Mouse (Mus musculus) liver, adult 2 months (tissue): ENCODE data around the gene Nphp4. TPM values are rescaled to one million over a fixed set of nuclear protein-coding genes. Genes with fewer than 3 reads are reported as not detected.

ENCODE experiments used
- DNase-seq: peaks from one replicate; pipeline ENCODE4 v3.0.0-alpha.2; 2011; ENCODE audit warnings: low read depth, low spot score; ENCODE audit errors: extremely low read depth
- H3K27ac ChIP-seq: fragments of 200-500 bp; replicated peaks from 2 replicates; pipeline ENCODE4 v1.5.1; 2012; ENCODE audit warnings: low read depth, mild to moderate bottlenecking, control low read depth, inconsistent platforms, low read length; ENCODE audit not compliant: insufficient read depth
- H3K27me3 ChIP-seq: fragments of 200-500 bp; 2 replicates; pipeline ENCODE4 v1.6.1; 2012; ENCODE audit warnings: mild to moderate bottlenecking, moderate library complexity, low read length, inconsistent platforms; ENCODE audit not compliant: control insufficient read depth, insufficient read depth
- H3K36me3 ChIP-seq: fragments of 200-500 bp; 2 replicates; pipeline ENCODE4 v1.6.1; 2012; ENCODE audit warnings: low read length, inconsistent platforms; ENCODE audit not compliant: control insufficient read depth, insufficient read depth
- H3K4me1 ChIP-seq: fragments of 200-500 bp; 2 replicates; pipeline ENCODE4 v1.6.1; 2011; ENCODE audit warnings: low read length; ENCODE audit not compliant: control insufficient read depth, insufficient read depth
- H3K4me3 ChIP-seq: fragments of 200-500 bp; 2 replicates; pipeline ENCODE4 v1.5.1; 2011; ENCODE audit warnings: low read depth, mild to moderate bottlenecking, control low read depth, low read length, moderate library complexity; ENCODE audit not compliant: insufficient read depth
- H3K79me2 ChIP-seq: fragments of 200-500 bp; 2 replicates; pipeline ENCODE4 v1.6.1; 2012; ENCODE audit warnings: inconsistent platforms, mild to moderate bottlenecking, low read length, moderate library complexity; ENCODE audit not compliant: control insufficient read depth, insufficient read depth
- H3K9ac ChIP-seq: fragments of 200-500 bp; 2 replicates; pipeline ENCODE4 v1.6.1; 2012; ENCODE audit warnings: low read depth, mild to moderate bottlenecking, control low read depth, inconsistent platforms, low read length
- CTCF ChIP-seq: fragments of 200-500 bp; IDR thresholded peaks from 2 replicates; pipeline ENCODE4 v1.5.1; 2011; ENCODE audit warnings: low read depth, low read length, control low read depth
- POLR2A ChIP-seq: fragments of 200-500 bp; IDR thresholded peaks from 2 replicates; pipeline ENCODE4 v1.6.1; 2011; ENCODE audit warnings: low read length, control low read depth; ENCODE audit not compliant: insufficient read depth; ENCODE audit errors: extremely low read depth
- WGBS: fragments of 180-500 bp; shearing (Covaris S2); methylation state at CpG from one replicate; pipeline ENCODE4 v1.1.7; 2018; 5-methylcytosine and 5-hydroxymethylcytosine counted together
- polyA plus RNA-seq: library from polyadenylated mRNA; depleted of rRNA; stranded (reverse); fragments of >200 nt; gene quantifications from 2 replicates; pipeline ENCODE4 v1.2.3, GENCODE M21; 2012
- total RNA-seq: library from RNA; depleted of rRNA; stranded (reverse); fragments of >200 nt; gene quantifications from 2 replicates; pipeline ENCODE4 v1.2.3, GENCODE M21; 2014

The Nphp4 gene
- total and polyA plus RNA-seq, 2 experiments: 0.04 TPM; not detected in 1

DNA sequence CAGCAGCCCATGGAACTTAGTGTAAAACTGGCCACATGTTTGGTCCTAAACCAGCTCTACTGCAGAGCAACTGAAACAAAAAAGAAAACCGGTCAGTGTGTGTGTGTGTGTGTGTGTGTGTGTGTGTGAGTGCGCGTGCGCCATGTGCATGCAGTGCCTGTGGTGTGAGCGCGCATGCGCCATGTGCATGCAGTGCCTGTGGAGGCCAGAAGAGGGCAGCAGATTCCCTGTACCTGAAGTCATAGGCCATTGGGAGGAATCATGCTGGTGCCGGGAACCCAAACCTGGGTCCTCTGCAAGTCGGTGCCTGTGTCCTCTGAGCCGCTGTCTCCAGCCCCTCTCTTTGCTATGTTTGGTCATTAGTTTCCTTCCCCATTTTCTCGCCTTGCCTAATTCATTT, 65.9 kb downstream of the Nphp4 start:
- Histone ChIP-seq H3K79me2 (no peaks in the 10 kb centered on the region), H3K27me3 (no peaks in the 10 kb centered on the region), H3K36me3 (no peaks in the 10 kb centered on the region), H3K4me3 (no peak overlapping the region), H3K9ac (no peak overlapping the region), H3K4me1 (no peaks in the 10 kb centered on the region), H3K27ac (no peak overlapping the region)
- DNase-seq: no peak
- TF ChIP-seq CTCF: no peak
- no peak for TF ChIP-seq POLR2A
- 97% methylated on average over 11 of the region's 11 CpGs for WGBS

DNA sequence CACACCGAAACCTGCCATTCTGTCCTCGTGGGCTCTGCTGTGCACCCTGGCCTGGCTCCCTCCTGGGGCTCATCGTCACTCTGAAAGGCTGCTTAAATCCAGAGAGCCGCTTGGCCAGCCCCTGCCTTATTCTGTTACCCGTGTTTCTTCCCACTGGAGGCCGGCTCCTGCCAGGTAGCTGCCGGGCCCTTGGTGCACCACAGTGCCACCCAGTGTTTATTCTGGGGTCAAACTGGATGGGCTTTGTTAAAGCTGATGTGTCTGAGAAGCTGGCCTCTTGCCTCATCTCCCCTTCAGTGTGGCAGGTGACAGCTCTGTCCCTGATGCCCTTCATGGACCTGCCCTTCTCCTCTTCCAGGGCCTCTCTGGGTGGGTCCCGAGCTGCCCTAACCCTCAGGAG, 70.0 kb downstream of the Nphp4 start:
- WGBS: 64% methylated on average over 8 of the region's 8 CpGs
- Histone ChIP-seq H3K36me3 (no peaks in the 10 kb centered on the region), H3K4me3 (no peak overlapping the region), H3K27ac (no peak overlapping the region), H3K79me2 (no peaks in the 10 kb centered on the region), H3K27me3 (no peaks in the 10 kb centered on the region), H3K4me1 (no peaks in the 10 kb centered on the region), H3K9ac (no peak overlapping the region)
- no peak for TF ChIP-seq CTCF
- no peak for TF ChIP-seq POLR2A
- DNase-seq: no peak

DNA sequence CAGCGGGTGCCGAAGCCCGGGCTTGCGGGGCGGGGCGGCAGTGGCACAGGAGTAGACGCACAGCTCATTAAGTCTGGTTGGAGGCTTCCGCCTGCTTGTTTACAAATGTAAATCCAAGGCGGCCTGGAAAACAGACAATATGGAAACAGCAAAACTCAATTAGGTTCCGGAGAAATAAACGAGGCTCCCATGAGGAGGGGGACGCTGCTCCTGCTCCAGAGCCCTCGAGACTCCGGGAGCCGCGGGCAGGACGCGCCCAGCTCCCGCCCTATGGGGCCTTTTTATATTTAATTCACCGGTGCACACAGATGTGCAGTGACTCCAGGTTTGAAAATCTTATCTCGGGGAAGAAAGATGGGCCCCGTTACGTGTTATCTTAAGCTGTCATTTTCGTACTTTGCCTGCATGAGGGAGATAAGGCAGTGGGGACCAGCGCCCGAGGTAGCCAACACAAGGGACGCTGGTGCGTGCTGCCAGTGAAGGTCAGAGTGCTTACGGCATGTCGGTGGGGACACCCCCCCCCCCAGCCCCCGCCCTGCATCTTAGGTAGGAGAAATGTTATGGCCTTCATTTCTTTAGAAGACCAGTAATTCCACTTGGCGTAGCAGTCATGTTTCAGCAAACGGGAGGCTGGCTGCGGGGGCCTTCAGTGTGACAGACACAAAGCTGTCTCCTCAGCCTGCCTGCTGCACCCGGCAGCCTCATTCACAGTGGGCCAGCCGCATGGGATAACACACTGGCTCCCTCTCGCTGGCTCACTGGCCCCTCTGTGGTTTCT, 71.6 kb downstream of the Nphp4 start:
- Histone ChIP-seq H3K27me3 (no peaks in the 10 kb centered on the region), H3K9ac (no peak overlapping the region), H3K27ac (no peak overlapping the region), H3K79me2 (no peaks in the 10 kb centered on the region), H3K4me1 (no peaks in the 10 kb centered on the region), H3K4me3 (no peak overlapping the region), H3K36me3 (no peaks in the 10 kb centered on the region)
- TF ChIP-seq CTCF (no peak), POLR2A (no peak)
- DNase-seq: no peak
- WGBS: 54% methylated on average over 37 of the region's 37 CpGs

DNA sequence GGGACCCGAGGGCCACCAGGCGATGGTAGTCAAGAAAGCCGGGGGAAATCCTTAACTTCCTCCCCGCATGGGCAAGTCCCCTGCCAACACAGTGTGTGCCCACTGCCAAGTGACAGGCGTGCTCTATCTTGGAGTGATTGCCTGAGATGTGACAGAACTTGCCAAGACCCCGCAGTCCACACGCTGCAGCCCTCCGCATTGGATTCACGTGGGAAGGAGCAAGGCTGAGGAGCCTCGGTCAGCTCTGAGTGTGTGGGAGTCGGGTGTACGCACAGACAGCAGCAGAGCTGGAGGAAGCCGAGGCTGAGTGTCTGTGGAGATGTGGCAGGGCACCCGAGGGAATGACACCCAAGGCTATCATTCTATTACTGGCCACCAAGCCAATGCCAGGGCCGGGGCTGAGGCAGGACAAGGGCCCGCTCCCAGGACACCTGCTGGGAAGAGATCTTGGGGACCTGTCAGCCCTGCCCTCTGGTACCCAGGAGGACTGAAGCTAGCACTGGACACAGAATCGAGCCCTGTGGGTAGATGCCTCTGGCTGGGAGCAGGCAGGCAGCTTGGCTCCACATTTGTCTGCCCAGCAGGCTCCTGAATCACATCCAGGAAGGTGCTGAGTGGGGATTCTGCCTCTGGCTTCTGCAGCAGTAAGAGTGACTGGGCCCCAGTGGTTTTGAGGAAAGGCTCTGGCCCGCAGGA, 73.1 kb downstream of the Nphp4 start:
- no peak for DNase-seq
- H3K27ac ChIP-seq: no peak overlapping the region
- 90% methylated on average over 18 of the region's 18 CpGs for WGBS
- no peaks in the 10 kb centered on the region for H3K4me1 ChIP-seq
- H3K79me2 ChIP-seq: no peaks in the 10 kb centered on the region
- H3K4me3 ChIP-seq: no peak overlapping the region
- no peak for TF ChIP-seq CTCF
- no peak for TF ChIP-seq POLR2A
- no peaks in the 10 kb centered on the region for H3K27me3 ChIP-seq
- H3K36me3 ChIP-seq: no peaks in the 10 kb centered on the region
- H3K9ac ChIP-seq: no peak overlapping the region

DNA sequence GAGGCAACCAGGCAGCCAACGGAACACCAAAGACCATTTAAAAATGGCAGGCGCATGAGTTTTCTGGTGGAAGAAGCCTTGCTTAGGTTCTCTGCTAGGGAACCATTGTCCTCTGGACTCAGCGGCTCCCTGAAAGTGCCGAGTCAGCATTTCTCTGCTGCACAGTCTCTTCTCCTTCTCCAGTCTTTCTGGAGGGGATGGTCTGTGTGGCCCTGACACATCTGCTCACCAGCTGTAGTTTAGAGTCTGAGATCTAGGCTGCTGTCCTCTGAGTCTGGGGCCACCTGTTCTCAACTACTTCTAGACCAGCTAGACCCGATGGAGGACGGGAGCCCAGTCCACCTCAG, 73.7 kb downstream of the Nphp4 start:
- H3K27me3 ChIP-seq: no peaks in the 10 kb centered on the region
- DNase-seq: no peak
- no peak overlapping the region for H3K27ac ChIP-seq
- TF ChIP-seq CTCF: no peak
- no peak for TF ChIP-seq POLR2A
- H3K36me3 ChIP-seq: no peaks in the 10 kb centered on the region
- no peaks in the 10 kb centered on the region for H3K4me1 ChIP-seq
- no peaks in the 10 kb centered on the region for H3K79me2 ChIP-seq
- no peak overlapping the region for H3K9ac ChIP-seq
- H3K4me3 ChIP-seq: no peak overlapping the region
- 94% methylated on average over 6 of the region's 6 CpGs for WGBS

DNA sequence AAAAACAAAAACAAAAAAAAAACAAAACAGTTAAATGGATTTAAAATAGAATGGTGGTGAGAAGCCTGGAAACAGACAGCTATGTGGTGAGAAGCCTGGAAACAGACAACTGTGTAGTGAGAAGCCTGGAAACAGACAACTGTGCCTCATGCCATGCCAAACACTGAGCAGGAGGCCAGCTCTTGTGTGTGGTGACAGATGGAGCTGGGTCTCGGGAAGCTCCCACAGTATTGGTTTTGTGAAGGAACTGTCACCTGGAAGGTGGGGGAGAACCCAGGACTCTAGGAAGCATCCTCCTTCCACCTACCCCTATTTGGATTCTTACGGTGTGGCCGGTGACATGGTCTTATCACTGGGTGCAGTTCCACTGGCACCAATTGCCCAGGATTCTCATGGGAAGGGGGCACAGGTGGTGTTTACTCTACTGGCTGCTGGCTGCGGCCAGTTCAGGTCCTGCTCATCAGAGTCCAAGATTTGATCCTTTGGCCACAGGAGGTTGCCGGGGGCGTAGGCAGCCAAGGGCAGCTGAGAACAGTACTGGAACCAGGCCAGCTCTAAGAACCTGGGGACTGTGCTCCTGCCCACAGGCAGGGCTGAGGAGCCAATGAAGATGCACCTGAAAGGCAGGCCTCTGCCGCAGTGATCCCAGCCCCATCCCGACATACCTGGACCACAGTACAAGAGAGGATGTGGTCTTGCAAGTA, 77.2 kb downstream of the Nphp4 start:
- Histone ChIP-seq H3K4me1 (no peaks in the 10 kb centered on the region), H3K27ac (no peak overlapping the region), H3K4me3 (no peak overlapping the region), H3K27me3 (no peaks in the 10 kb centered on the region), H3K36me3 (no peaks in the 10 kb centered on the region), H3K79me2 (no peaks in the 10 kb centered on the region), H3K9ac (no peak overlapping the region)
- WGBS: 78% methylated on average over 8 of the region's 8 CpGs
- TF ChIP-seq POLR2A (no peak), CTCF (no peak)
- no peak for DNase-seq
